Mouse (Mus musculus): ENCODE measurements around the gene Wfdc9. TPM values are rescaled to one million over a fixed set of nuclear protein-coding genes. Genes with fewer than 3 reads are reported as not detected.
A peak's percentile ranks its signal among the peaks of the same experiment; 100 is the strongest.

The Wfdc9 gene
- total and polyA plus RNA-seq, 3 experiments = not detected

- no peak for TF ChIP-seq EP300 (IDR thresholded peaks at IDR 0.05; ENCODE audit: low read length)
- no peak for TF ChIP-seq POLR2AphosphoS2 (IDR thresholded peaks at IDR 0.05; ENCODE audit: low read depth, low read length)
- TF ChIP-seq ZC3H11A (IDR thresholded peaks at IDR 0.05; ENCODE audit: low read depth, low read length) = no peak
- no peak for TF ChIP-seq MAZ (IDR thresholded peaks at IDR 0.05; ENCODE audit: low read depth, low read length)
- TF ChIP-seq IRF4 (IDR thresholded peaks at IDR 0.05; ENCODE audit: low read depth, low read length) = no peak
- no peak for TF ChIP-seq CHD1 (IDR thresholded peaks at IDR 0.05; ENCODE audit: low read depth, low read length)
- no peak for TF ChIP-seq JUN (IDR thresholded peaks at IDR 0.05; ENCODE audit: insufficient read depth, low read depth, low read length)
- no peak for TF ChIP-seq PAX5 (IDR thresholded peaks at IDR 0.05; ENCODE audit: low read length)
- TF ChIP-seq USF1 (IDR thresholded peaks at IDR 0.05; ENCODE audit: low read depth, low read length) = no peak
- no peak for TF ChIP-seq MAFK (IDR thresholded peaks at IDR 0.05; ENCODE audit: insufficient replicate concordance, low read length)
- TF ChIP-seq ZKSCAN1 (IDR thresholded peaks at IDR 0.05; ENCODE audit: borderline replicate concordance, low read depth, low read length) = no peak
- TF ChIP-seq ELF1 (IDR thresholded peaks at IDR 0.05; ENCODE audit: low read depth, low read length) = no peak
- TF ChIP-seq RAD21 (IDR thresholded peaks at IDR 0.05; ENCODE audit: low read depth, low read length) = no peak
- no peak for TF ChIP-seq KAT2A (IDR thresholded peaks at IDR 0.05; ENCODE audit: insufficient replicate concordance, low read length)
- Histone ChIP-seq H3K36me3 (replicated peaks in 1 of 2; ENCODE audit: control insufficient read depth in 1 of 2, insufficient read depth in 1 of 2, low read length in 1 of 2) (no peaks in the 10 kb centered on the region), H3K9ac (ENCODE audit: insufficient read depth, low read depth) (no peak overlapping the region), H3K4me1 (ENCODE audit: control insufficient read depth in 1 of 2, insufficient read depth in 2 of 2) (no peaks in the 10 kb centered on the region), H3K27ac (ENCODE audit: insufficient read depth, low read depth) (no peak overlapping the region), H3K4me3 (replicated peaks in 1 of 3; ENCODE audit: low read depth in 2 of 3, low read length in 2 of 3, poor library complexity in 1 of 3) (no peak overlapping the region), H3K27me3 (replicated peaks) (peaks cover 77% of the 10 kb centered on the region), H3K4me2 (ENCODE audit: insufficient read depth, low read depth, poor library complexity, severe bottlenecking) (no peak overlapping the region), H3K79me2 (replicated peaks; ENCODE audit: control insufficient read depth, extremely low read depth, insufficient read depth, poor library complexity, severe bottlenecking) (no peaks in the 10 kb centered on the region), H3K9me3 (replicated peaks; ENCODE audit: low read length) (peaks cover 11% of the 10 kb centered on the region)
- dilution Hi-C loops (cut with MboI; ENCODE audit: extremely low pct_ligation_motif_present, extremely low pct_unique_long_range_greater_than_20kb, low sequenced_read_pairs) = no loop called here
- no peak for DNase-seq (ENCODE audit: extremely low read depth)
- in situ Hi-C loops (cut with MboI; ENCODE audit: low pct_ligation_motif_present, low pct_unique_long_range_greater_than_20kb, low sequenced_read_pairs) = loop anchor here (10.0 kb wide), 1 partner anchor 50 kb away; the partner anchor contains the start of genes Wfdc10 and Wfdc9
Observed at GRCm38 (mm10) chr2:164604411-164604810, 52.0 kb downstream of the Wfdc9 start.

DNA sequence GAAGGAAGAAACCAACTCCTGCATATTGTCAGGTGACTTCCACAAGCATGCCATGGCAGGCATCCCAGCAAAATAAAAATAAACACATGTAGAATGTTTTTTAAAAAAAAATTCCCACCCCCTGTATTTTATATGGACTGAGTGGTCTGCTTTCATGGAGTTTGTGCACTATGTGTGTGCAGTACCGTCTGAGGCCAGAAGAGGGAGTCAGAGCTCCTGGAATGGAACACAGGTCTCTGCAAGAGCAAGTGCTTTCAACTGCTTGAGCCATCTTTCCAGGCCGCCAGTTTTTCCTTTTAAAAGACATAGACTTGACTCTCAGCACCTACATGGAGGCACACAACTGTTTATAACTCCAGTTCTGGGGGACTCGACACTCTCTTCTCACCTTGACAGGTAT lies 52.9 kb downstream of the Wfdc9 start:
- in situ Hi-C loops (cut with MboI; ENCODE audit: low pct_ligation_motif_present, low pct_unique_long_range_greater_than_20kb, low sequenced_read_pairs) (loop anchor here (10.0 kb wide), 1 partner anchor 51 kb away; the partner anchor contains the start of genes Wfdc10 and Wfdc9), dilution Hi-C loops (cut with MboI; ENCODE audit: extremely low pct_ligation_motif_present, extremely low pct_unique_long_range_greater_than_20kb, low sequenced_read_pairs) (no loop called here)
- no peak for DNase-seq (ENCODE audit: extremely low read depth)

More for the DNA sequence above, 52.9 kb downstream of the Wfdc9 start:
- TF ChIP-seq CHD1 (IDR thresholded peaks at IDR 0.05; ENCODE audit: low read depth, low read length) = no peak
- TF ChIP-seq NELFE (IDR thresholded peaks at IDR 0.05; ENCODE audit: low read depth, low read length) = no peak
- TF ChIP-seq MYC (IDR thresholded peaks at IDR 0.05; ENCODE audit: low read depth, low read length) = no peak
- TF ChIP-seq ETS1 (conservative IDR thresholded peaks at IDR 0.05; ENCODE audit: low read depth, low read length) = no peak
- TF ChIP-seq CTCF (conservative IDR thresholded peaks at IDR 0.05 in 1 of 2, IDR thresholded peaks at IDR 0.05 in 1 of 2; ENCODE audit: low read depth in 2 of 2, low read length in 2 of 2) = peak in 1 of 2 experiments; percentile 22; a peak in 1 of 4 replicates
- Histone ChIP-seq H3K27ac (ENCODE audit: insufficient read depth, low read depth) (no peak overlapping the region), H3K36me3 (replicated peaks in 1 of 2; ENCODE audit: control insufficient read depth in 1 of 2, insufficient read depth in 1 of 2, low read length in 1 of 2) (no peaks in the 10 kb centered on the region), H3K79me2 (replicated peaks; ENCODE audit: control insufficient read depth, extremely low read depth, insufficient read depth, poor library complexity, severe bottlenecking) (no peaks in the 10 kb centered on the region), H3K9ac (ENCODE audit: insufficient read depth, low read depth) (no peak overlapping the region), H3K4me1 (ENCODE audit: control insufficient read depth in 1 of 2, insufficient read depth in 2 of 2) (no peaks in the 10 kb centered on the region), H3K9me3 (replicated peaks; ENCODE audit: low read length) (peaks cover 11% of the 10 kb centered on the region), H3K4me2 (ENCODE audit: insufficient read depth, low read depth, poor library complexity, severe bottlenecking) (no peak overlapping the region), H3K4me3 (replicated peaks in 1 of 3; ENCODE audit: low read depth in 2 of 3, low read length in 2 of 3, poor library complexity in 1 of 3) (no peak overlapping the region), H3K27me3 (replicated peaks) (peaks cover 71% of the 10 kb centered on the region)

Measured in CH12.LX (cell line).